21 mouse cellular contexts compared by ENCODE assay signal in genomic region chr19:11355730-11356129, GRCm38 (mm10). TPM values are rescaled to one million over a fixed set of nuclear protein-coding genes. Genes with fewer than 3 reads are reported as not detected.
DNase-seq lines count a peak whose midpoint lies in the region; ATAC-seq and TF ChIP-seq lines count a peak whose summit lies in the region.
"Had no signal": no experiment of that assay in that cellular context is flagged by ENCODE, and none has a peak within 500 bp of the region (broad histone marks: within the 10 kb centered on the region; RNA-seq: fewer than 3 reads in every experiment).

No protein-coding gene starts in this region.

- no peaks in the 10 kb centered on the region for H3K36me3 ChIP-seq in spleen, adult 2 months (ENCODE audit: control insufficient read depth, insufficient read depth, low read length)
- no peaks in the 10 kb centered on the region for H3K36me3 ChIP-seq in splenic B cell, adult 2 months (ENCODE audit: control insufficient read depth, insufficient read depth, low read length, poor library complexity, severe bottlenecking)
- H3K36me3 ChIP-seq: forebrain, embryonic 12.5 days; hindbrain, embryonic 13.5 days; limb, embryonic 15.5 days; midbrain, embryonic 15.5 days; neural tube, embryonic 12.5 days had no signal

- peak; percentile 51 to 59; a peak in 2 of 4 replicates for ATAC-seq in hematopoietic stem cell, adult 5-6 weeks (replicated peaks in 1 of 2; ENCODE audit: insufficient read depth in 1 of 2, low FRiP score in 2 of 2, low TSS enrichment in 1 of 2, low read depth in 1 of 2, poor library complexity in 2 of 2, severe bottlenecking in 2 of 2)
- ATAC-seq: intestine, postnatal 0 days; liver, postnatal 0 days; midbrain, embryonic 15.5 days had no signal

- H3K27me3 ChIP-seq in spleen, adult 2 months (ENCODE audit: control insufficient read depth, insufficient read depth, low read length) = no peaks in the 10 kb centered on the region
- H3K27me3 ChIP-seq in splenic B cell, adult 2 months (ENCODE audit: control insufficient read depth, insufficient read depth, low read length, poor library complexity, severe bottlenecking) = no peaks in the 10 kb centered on the region
- H3K27me3 ChIP-seq: CH12.LX; forebrain, embryonic 12.5 days; hindbrain, embryonic 13.5 days; limb, embryonic 15.5 days; midbrain, embryonic 15.5 days; neural tube, embryonic 12.5 days had no signal

- H3K4me1 ChIP-seq in spleen, adult 2 months (ENCODE audit: control insufficient read depth, insufficient read depth, insufficient read length) = peaks cover 2% of the 10 kb centered on the region; the same call in 1 of the 2 replicates
- H3K4me1 ChIP-seq: forebrain, embryonic 12.5 days; hindbrain, embryonic 13.5 days; limb, embryonic 15.5 days; midbrain, embryonic 15.5 days; neural tube, embryonic 12.5 days had no signal

- peak; percentile 21 to 72 for DNase-seq in spleen, adult 2 months (ENCODE audit: low read depth in 1 of 2, low spot score in 2 of 2)
- no peak for DNase-seq in spleen, postnatal 10 days (ENCODE audit: low spot score in 2 of 2)
- peak; percentile 51 for DNase-seq in splenic B cell, adult 2 months (ENCODE audit: low read depth, low spot score)
- DNase-seq in adrenal gland, adult 18-20 months (ENCODE audit: low spot score in 2 of 2) = no peak
- DNase-seq in gastrocnemius, adult 18-20 months (ENCODE audit: low spot score) = no peak
- DNase-seq in left cerebral cortex, postnatal 14 days (ENCODE audit: low spot score in 2 of 2) = no peak
- DNase-seq: cerebellum, adult 11 months; heart, adult 18-20 months; kidney, postnatal 10 days; layer of hippocampus, adult 9-11 months; liver, postnatal 0 days; right cerebral cortex, postnatal 4 days had no signal

- TF ChIP-seq CTCF in spleen, adult 2 months (IDR thresholded peaks at IDR 0.05; ENCODE audit: extremely low read depth, insufficient read depth, insufficient read length, insufficient replicate concordance) = no peak

- intact Hi-C loops in left cerebral cortex, postnatal 14 days (cut with DNase I) = no loop called here

- TF ChIP-seq POLR2A in spleen, adult 2 months (IDR thresholded peaks at IDR 0.05; ENCODE audit: low read depth, low read length) = no peak

- 16% methylated on average over 7 of the region's 7 CpGs for WGBS in spleen, adult 2 months

- no peak overlapping the region for H3K27ac ChIP-seq in spleen, adult 2 months (ENCODE audit: insufficient read depth, low read length)
- H3K27ac ChIP-seq: forebrain, embryonic 12.5 days; hindbrain, embryonic 13.5 days; limb, embryonic 15.5 days; midbrain, embryonic 15.5 days; neural tube, embryonic 12.5 days had no signal

- no peak overlapping the region for H3K4me3 ChIP-seq in spleen, adult 2 months (ENCODE audit: extremely low read depth, insufficient read depth, insufficient read length)
- H3K4me3 ChIP-seq: forebrain, embryonic 12.5 days; hindbrain, embryonic 13.5 days; limb, embryonic 15.5 days; midbrain, embryonic 15.5 days; neural tube, embryonic 12.5 days had no signal

RNA-seq across cellular contexts. Expression of gene Ms4a4a, which starts 19.6 kb away (rescaled TPM):
- polyA plus RNA-seq in spleen, adult 2 months (2012; rRNA removed) = 0.45 and 0.83 TPM in 2 replicates
- total RNA-seq in hematopoietic stem cell, adult 5-6 weeks (2017) = not detected in 2 replicates
- 10 to 100 TPM; 10.1 to 12.5 TPM for total RNA-seq in adrenal gland, adult 18-20 months (2021)
- total RNA-seq in gastrocnemius, adult 18-20 months (2021) = 1 to 10 TPM; 1.9 TPM
- total RNA-seq in left cerebral cortex, postnatal 14 days (2021) = 1 to 10 TPM in 1 of 2 experiments, under 1 TPM in 1; 0.97 to 1.8 TPM
- total RNA-seq: CH12.LX had no signal

RNA-seq across cellular contexts. Expression of gene Ms4a7, which starts 19.8 kb away (rescaled TPM):
- 2.1 and 7.5 TPM in 2 replicates for polyA plus RNA-seq in spleen, adult 2 months (2012; rRNA removed)
- 2.8 TPM in 1 of 2 replicates, not detected in the other for total RNA-seq in hematopoietic stem cell, adult 5-6 weeks (2017)
- 1 to 10 TPM; 1.3 to 6.4 TPM for total RNA-seq in adrenal gland, adult 18-20 months (2021)
- under 1 TPM; 0.32 to 0.76 TPM for total RNA-seq in gastrocnemius, adult 18-20 months (2021)
- under 1 TPM; 0.20 to 0.59 TPM for total RNA-seq in left cerebral cortex, postnatal 14 days (2021)

RNA-seq across cellular contexts. Expression of gene Ms4a14, which starts 41.5 kb away (rescaled TPM):
- polyA plus RNA-seq in spleen, adult 2 months (2012; rRNA removed) = 0.15 and 0.48 TPM in 2 replicates
- total RNA-seq in hematopoietic stem cell, adult 5-6 weeks (2017) = not detected in 2 replicates
- total RNA-seq in adrenal gland, adult 18-20 months (2021) = under 1 TPM; 0.13 to 0.42 TPM
- total RNA-seq in gastrocnemius, adult 18-20 months (2021) = under 1 TPM in 1 of 2 experiments, not detected in 1; 0.05 TPM
- total RNA-seq in left cerebral cortex, postnatal 14 days (2021) = not detected
- total RNA-seq: CH12.LX; left cerebral cortex, postnatal 10 days had no signal
- polyA plus RNA-seq: forebrain, embryonic 12.5 days; neural tube, embryonic 12.5 days had no signal

RNA-seq across cellular contexts. Expression of gene Ms4a4c, which starts 48.8 kb away (rescaled TPM):
- polyA plus RNA-seq in spleen, adult 2 months (2012; rRNA removed) = 8.5 and 9.4 TPM in 2 replicates
- total RNA-seq in hematopoietic stem cell, adult 5-6 weeks (2017) = 10.5 and 14.1 TPM in 2 replicates
- total RNA-seq in adrenal gland, adult 18-20 months (2021) = 1 to 10 TPM; 1.5 to 2.9 TPM
- not detected for total RNA-seq in gastrocnemius, adult 18-20 months (2021)
- not detected for total RNA-seq in left cerebral cortex, postnatal 14 days (2021)
- total RNA-seq: left cerebral cortex, postnatal 10 days had no signal
- polyA plus RNA-seq: forebrain, embryonic 12.5 days had no signal

Comparison
In these comparisons a context has a peak if more than half of its experiments do, and no peak if none do; other contexts are left out.
1. DNase-seq: peak in spleen, adult 2 months (2 of 2) and splenic B cell, adult 2 months (single experiment); none in spleen, postnatal 10 days (0 of 2), adrenal gland, adult 18-20 months (0 of 2), gastrocnemius, adult 18-20 months (single experiment) and left cerebral cortex, postnatal 14 days (0 of 2).